Mouse (Mus musculus) spleen, adult 18-20 months (tissue): ENCODE data around the gene Rps6kb2.

ENCODE experiments used
- DNase-seq, 2 experiments: peaks; one replicate each; pipeline ENCODE4 v3.0.0; 2022; ENCODE audit warnings: mixed read lengths in 2 of 2

Rps6kb2 gene

GRCm38 (mm10) chr19:4162646-4163542, at the start of gene Rps6kb2:
Gene Rps6kb2, minus strand, starts transcription at chr19:4163354.
- DNase-seq = peak; percentile 90 to 92

- no peak for DNase-seq
Measured at GRCm38 (mm10) chr19:4211891-4212588, 48.9 kb upstream of the Rps6kb2 start.

GRCm38 (mm10) chr19:4208563-4208962, 45.4 kb upstream of the Rps6kb2 start:
- no peak for DNase-seq

- DNase-seq = peak; percentile 59 to 70
Measured at GRCm38 (mm10) chr19:4206971-4207370, 43.8 kb upstream of the Rps6kb2 start.

GRCm38 (mm10) chr19:4204889-4205288, 41.7 kb upstream of the Rps6kb2 start:
- no peak for DNase-seq

GRCm38 (mm10) chr19:4203604-4204326, 40.6 kb upstream of the Rps6kb2 start:
- DNase-seq = peak in 1 of 2 experiments; percentile 42

GRCm38 (mm10) chr19:4203148-4203547, 40.0 kb upstream of the Rps6kb2 start:
- no peak for DNase-seq

GRCm38 (mm10) chr19:4202149-4202548, 39.0 kb upstream of the Rps6kb2 start:
- DNase-seq = no peak

- DNase-seq = peak; percentile 95
Measured at GRCm38 (mm10) chr19:4201291-4201909, 38.2 kb upstream of the Rps6kb2 start, which contains the start of gene Rad9a. Gene Rad9a, minus strand, starts transcription at chr19:4201662.

GRCm38 (mm10) chr19:4197180-4197579, 34.0 kb upstream of the Rps6kb2 start:
- no peak for DNase-seq

- DNase-seq = no peak
Measured at GRCm38 (mm10) chr19:4196548-4196947, 33.4 kb upstream of the Rps6kb2 start.

GRCm38 (mm10) chr19:4196048-4196447, 32.9 kb upstream of the Rps6kb2 start:
- no peak for DNase-seq

GRCm38 (mm10) chr19:4194776-4195650, 31.9 kb upstream of the Rps6kb2 start:
- no peak for DNase-seq

- DNase-seq = no peak
Measured at GRCm38 (mm10) chr19:4194021-4194724, 31.0 kb upstream of the Rps6kb2 start.

GRCm38 (mm10) chr19:4193129-4193528, 30.0 kb upstream of the Rps6kb2 start:
- DNase-seq = no peak

- no peak for DNase-seq
Measured at GRCm38 (mm10) chr19:4192251-4192985, 29.3 kb upstream of the Rps6kb2 start.

GRCm38 (mm10) chr19:4191528-4192250, 28.5 kb upstream of the Rps6kb2 start, which contains the start of gene Ppp1ca:
Gene Ppp1ca, plus strand, starts transcription at chr19:4192065.
- peak; percentile 95 to 97 for DNase-seq

- peak; percentile 83 to 88 for DNase-seq
Measured at GRCm38 (mm10) chr19:4190831-4191334, 27.7 kb upstream of the Rps6kb2 start, which contains the start of gene Tbc1d10c. Gene Tbc1d10c, minus strand, starts transcription at chr19:4191284.

- DNase-seq = no peak
Measured at GRCm38 (mm10) chr19:4189051-4189620, 26.0 kb upstream of the Rps6kb2 start.
